Mouse (Mus musculus) liver, embryonic 16.5 days (tissue): ENCODE data around the gene Haus5. TPM values are rescaled to one million over a fixed set of nuclear protein-coding genes. Genes with fewer than 3 reads are reported as not detected.

ENCODE experiments used
- ATAC-seq: fragments of 200-750 bp; cut with Nextera tagmentation; 2 replicates; pipeline ENCODE4 v1.8.0; 2017; ENCODE audit warnings: low read depth, mild to moderate bottlenecking, moderate number of reproducible peaks, moderate library complexity
- H3K27ac ChIP-seq: fragments of 300-500 bp; sonication (generic); 2 replicates; pipeline ENCODE4 v1.5.1; 2014; ENCODE audit warnings: mild to moderate bottlenecking, low read length
- H3K27me3 ChIP-seq: fragments of 300-500 bp; sonication (generic); 2 replicates; pipeline ENCODE4 v1.6.1; 2014; ENCODE audit warnings: low read depth, low read length, mixed read lengths; ENCODE audit not compliant: control insufficient read depth, insufficient read depth
- H3K36me3 ChIP-seq: fragments of 300-500 bp; sonication (generic); 2 replicates; pipeline ENCODE4 v1.6.1; 2014; ENCODE audit warnings: mild to moderate bottlenecking; ENCODE audit not compliant: control insufficient read depth, insufficient read depth
- H3K4me1 ChIP-seq: fragments of 300-500 bp; sonication (generic); 2 replicates; pipeline ENCODE4 v1.6.1; 2014; ENCODE audit warnings: low read depth, low read length, mixed read lengths; ENCODE audit not compliant: control insufficient read depth
- H3K4me2 ChIP-seq: fragments of 300-500 bp; sonication (generic); 2 replicates; pipeline ENCODE4 v1.6.1; 2014; ENCODE audit warnings: low read depth, low read length, mixed read lengths
- H3K4me3 ChIP-seq: fragments of 300-500 bp; sonication (generic); 2 replicates; pipeline ENCODE4 v1.5.1; 2014; ENCODE audit warnings: low read depth, mild to moderate bottlenecking, low read length
- H3K9ac ChIP-seq: fragments of 300-500 bp; sonication (generic); 2 replicates; pipeline ENCODE4 v1.6.1; 2014; ENCODE audit warnings: low read depth, low read length
- H3K9me3 ChIP-seq: fragments of 300-500 bp; sonication (generic); replicated peaks from 2 replicates; pipeline ENCODE4 v1.6.1; 2016; ENCODE audit warnings: low read length; ENCODE audit not compliant: control insufficient read depth
- WGBS: fragments of 180-500 bp; shearing (Covaris S2); extraction: QIAGEN DNeasy Blood & Tissue Kit; methylation state at CpG from one replicate; pipeline ENCODE4 v1.1.7; 2014; ENCODE audit not compliant: insufficient replicate concordance; 5-methylcytosine and 5-hydroxymethylcytosine counted together
- polyA plus RNA-seq: library from polyadenylated mRNA; unstranded; fragments of >200 nt; fragmentation: Nextera tagmentation; extraction: Ambion mirVana; gene quantifications from 2 replicates; pipeline ENCODE4 v1.2.1, GENCODE M21; 2015

Haus5 gene
- polyA plus RNA-seq, 1 experiment from 2014 or later, result 28.5 TPM

- WGBS, result 45% methylated on average over 2 of the region's 2 CpGs
- no peak overlapping the region for H3K9ac ChIP-seq
- H3K4me2 ChIP-seq, result no peak overlapping the region
- peaks cover 13% of the 10 kb centered on the region for H3K36me3 ChIP-seq
- peaks cover 7% of the 10 kb centered on the region for H3K4me1 ChIP-seq
- H3K27me3 ChIP-seq, result no peaks in the 10 kb centered on the region
- no peak overlapping the region for H3K4me3 ChIP-seq
- no peaks in the 10 kb centered on the region for H3K9me3 ChIP-seq
- ATAC-seq, result no peak
- H3K27ac ChIP-seq, result no peak overlapping the region
Measured at GRCm38 (mm10) chr7:30614454-30614853, 50.3 kb downstream of the Haus5 start.

GRCm38 (mm10) chr7:30613529-30614112 lies 51.2 kb downstream of the Haus5 start:
- Histone ChIP-seq H3K9ac (no peak overlapping the region), H3K4me1 (peaks cover 7% of the 10 kb centered on the region), H3K36me3 (peaks cover 8% of the 10 kb centered on the region), H3K27ac (no peak overlapping the region), H3K9me3 (no peaks in the 10 kb centered on the region), H3K27me3 (no peaks in the 10 kb centered on the region), H3K4me3 (no peak overlapping the region), H3K4me2 (no peak overlapping the region)
- peak; percentile 53; the same call in 1 of the 2 replicates for ATAC-seq
- WGBS, result 18% methylated on average over 14 of the region's 14 CpGs

GRCm38 (mm10) chr7:30612654-30613402 lies 52.0 kb downstream of the Haus5 start, which contains the start of gene Upk1a:
Upk1a (minus strand) TSS chr7:30612847.
- no peaks in the 10 kb centered on the region for H3K9me3 ChIP-seq
- peaks cover 7% of the 10 kb centered on the region for H3K4me1 ChIP-seq
- WGBS, result 77% methylated on average over 8 of the region's 8 CpGs
- no peak within 1 kb of the TSS for H3K9ac ChIP-seq
- no peak within 1 kb of the TSS for H3K27ac ChIP-seq
- H3K27me3 ChIP-seq, result no peaks in the 10 kb centered on the region
- peaks cover 8% of the 10 kb centered on the region for H3K36me3 ChIP-seq
- H3K4me2 ChIP-seq, result no peak within 1 kb of the TSS
- ATAC-seq, result no peak
- no peak within 1 kb of the TSS for H3K4me3 ChIP-seq

- Histone ChIP-seq H3K27me3 (no peaks in the 10 kb centered on the region), H3K9me3 (no peaks in the 10 kb centered on the region), H3K9ac (no peak overlapping the region), H3K4me1 (peaks cover 2% of the 10 kb centered on the region), H3K4me2 (no peak overlapping the region), H3K36me3 (no peaks in the 10 kb centered on the region), H3K27ac (no peak overlapping the region), H3K4me3 (no peak overlapping the region)
- no peak for ATAC-seq
- WGBS, result 43% methylated on average over 7 of the region's 7 CpGs
Measured at GRCm38 (mm10) chr7:30610043-30610442, 54.8 kb downstream of the Haus5 start.

GRCm38 (mm10) chr7:30608476-30608875 lies 56.3 kb downstream of the Haus5 start:
- ATAC-seq, result no peak
- Histone ChIP-seq H3K4me1 (no peaks in the 10 kb centered on the region), H3K4me3 (no peak overlapping the region), H3K9ac (no peak overlapping the region), H3K27ac (no peak overlapping the region), H3K9me3 (no peaks in the 10 kb centered on the region), H3K36me3 (no peaks in the 10 kb centered on the region), H3K4me2 (no peak overlapping the region), H3K27me3 (no peaks in the 10 kb centered on the region)
- 46% methylated on average over 16 of the region's 16 CpGs for WGBS

GRCm38 (mm10) chr7:30607706-30608309 lies 57.0 kb downstream of the Haus5 start:
- no peaks in the 10 kb centered on the region for H3K4me1 ChIP-seq
- H3K36me3 ChIP-seq, result no peaks in the 10 kb centered on the region
- 0 out of 2 replicates have a peak, but pooled peaks have one; percentile 45 for ATAC-seq
- no peak overlapping the region for H3K4me2 ChIP-seq
- 18% methylated on average over 8 of the region's 8 CpGs for WGBS
- no peak overlapping the region for H3K4me3 ChIP-seq
- H3K27ac ChIP-seq, result no peak overlapping the region
- H3K9ac ChIP-seq, result no peak overlapping the region
- no peaks in the 10 kb centered on the region for H3K9me3 ChIP-seq
- H3K27me3 ChIP-seq, result no peaks in the 10 kb centered on the region

- Histone ChIP-seq H3K9ac (no peak overlapping the region), H3K27me3 (no peaks in the 10 kb centered on the region), H3K27ac (no peak overlapping the region), H3K36me3 (no peaks in the 10 kb centered on the region), H3K9me3 (no peaks in the 10 kb centered on the region), H3K4me2 (no peak overlapping the region), H3K4me3 (no peak overlapping the region), H3K4me1 (peaks cover 6% of the 10 kb centered on the region)
- 70% methylated on average over 8 of the region's 8 CpGs for WGBS
- no peak for ATAC-seq
Measured at GRCm38 (mm10) chr7:30604944-30605343, 59.9 kb downstream of the Haus5 start.

GRCm38 (mm10) chr7:30604424-30604823 lies 60.4 kb downstream of the Haus5 start:
- no peaks in the 10 kb centered on the region for H3K36me3 ChIP-seq
- H3K9me3 ChIP-seq, result no peaks in the 10 kb centered on the region
- 47% methylated on average over 8 of the region's 8 CpGs for WGBS

More at GRCm38 (mm10) chr7:30604424-30604823, 60.4 kb downstream of the Haus5 start:
- no peak overlapping the region for H3K4me3 ChIP-seq
- H3K4me2 ChIP-seq, result no peak overlapping the region
- H3K9ac ChIP-seq, result no peak overlapping the region
- H3K27ac ChIP-seq, result no peak overlapping the region
- H3K4me1 ChIP-seq, result peaks cover 10% of the 10 kb centered on the region
- no peak for ATAC-seq
- H3K27me3 ChIP-seq, result no peaks in the 10 kb centered on the region
